Mouse (Mus musculus) C2C12 (cell line): ENCODE results near the gene Apba3.

Experiments used
- CTCF ChIP-seq: IDR thresholded peaks from one replicate; pipeline ENCODE4 v1.5.1; 2011; ENCODE audit not compliant: control insufficient read depth, insufficient read depth, insufficient read length
- FOSL1 ChIP-seq: IDR thresholded peaks from one replicate; pipeline ENCODE4 v1.8.0; 2011; ENCODE audit warnings: mild to moderate bottlenecking, low read length; ENCODE audit not compliant: poor library complexity, insufficient read depth, severe bottlenecking
- MAX ChIP-seq: IDR thresholded peaks from one replicate; pipeline ENCODE4 v1.6.1; 2011; ENCODE audit warnings: mild to moderate bottlenecking, control low read depth
- MYOD1 ChIP-seq: IDR thresholded peaks from one replicate; pipeline ENCODE4 v1.6.1; 2011; ENCODE audit warnings: low read depth; ENCODE audit not compliant: control insufficient read depth, insufficient read length
- MYOG ChIP-seq: IDR thresholded peaks from one replicate; pipeline ENCODE4 v1.6.1; 2011; ENCODE audit not compliant: control insufficient read depth, insufficient read length; ENCODE audit errors: extremely low read depth
- USF1 ChIP-seq: IDR thresholded peaks from one replicate; pipeline ENCODE4 v1.6.1; 2011; ENCODE audit warnings: low read depth, mild to moderate bottlenecking, control low read depth, moderate library complexity

- TF ChIP-seq FOSL1: no peak
- no peak for TF ChIP-seq CTCF
- no peak for TF ChIP-seq USF1
- TF ChIP-seq MYOG: no peak
- TF ChIP-seq MYOD1: no peak
- no peak for TF ChIP-seq MAX
Observed at GRCm38 (mm10) chr10:81233226-81233585, 33.6 kb upstream of the Apba3 start.
